Mouse (Mus musculus) CH12.LX (cell line): ENCODE measurements around the gene Tusc2. TPM values are rescaled to one million over a fixed set of nuclear protein-coding genes. Genes with fewer than 3 reads are reported as not detected.

ENCODE experiments used
- DNase-seq: peaks from one replicate; pipeline ENCODE4 v3.0.0-alpha.2; 2013; ENCODE audit errors: extremely low read depth
- H3K27ac ChIP-seq: 2 replicates; pipeline ENCODE4 v1.5.1; 2012; ENCODE audit warnings: low read depth, mild to moderate bottlenecking, control low read depth, moderate library complexity; ENCODE audit not compliant: insufficient read depth
- H3K27me3 ChIP-seq: replicated peaks from 2 replicates; pipeline ENCODE3; 2012; ENCODE audit warnings: inconsistent platforms
- H3K36me3 ChIP-seq, 2 experiments: replicated peaks in 1 of 2; 2 replicates each; pipeline versions ENCODE3 to v1.6.1; 2012; ENCODE audit warnings: inconsistent platforms in 1 of 2, low read length in 1 of 2, mild to moderate bottlenecking in 1 of 2, mixed read lengths in 1 of 2, moderate library complexity in 1 of 2; ENCODE audit not compliant: control insufficient read depth in 1 of 2, insufficient read depth in 1 of 2
- H3K4me1 ChIP-seq, 2 experiments: 2 replicates each; pipeline ENCODE4 v1.6.1; 2012; ENCODE audit warnings: inconsistent platforms in 1 of 2, moderate library complexity in 1 of 2; ENCODE audit not compliant: insufficient read depth in 2 of 2, control insufficient read depth in 1 of 2
- H3K4me2 ChIP-seq: 2 replicates; pipeline ENCODE4 v1.6.1; 2012; ENCODE audit warnings: low read depth, mild to moderate bottlenecking, control low read depth; ENCODE audit not compliant: poor library complexity, insufficient read depth, severe bottlenecking
- H3K4me3 ChIP-seq, 3 experiments: fragments of 150-350 bp in 1 of 3; sonication (generic) in 1 of 3; replicated peaks in 1 of 3; 2 replicates each; pipeline versions ENCODE3 to v1.5.1; 2011 to 2012; ENCODE audit warnings: low read depth in 2 of 3, low read length in 2 of 3, mild to moderate bottlenecking in 2 of 3, moderate library complexity in 2 of 3, control low read depth in 1 of 3, improper control_type of control experiment in 1 of 3, inconsistent platforms in 1 of 3, mixed read lengths in 1 of 3; ENCODE audit not compliant: poor library complexity in 1 of 3
- H3K79me2 ChIP-seq: replicated peaks from 2 replicates; pipeline ENCODE4 v1.6.1; 2012; ENCODE audit warnings: mild to moderate bottlenecking, moderate library complexity; ENCODE audit not compliant: control insufficient read depth, poor library complexity, insufficient read depth, severe bottlenecking; ENCODE audit errors: extremely low read depth
- H3K9ac ChIP-seq: 2 replicates; pipeline ENCODE4 v1.6.1; 2012; ENCODE audit warnings: low read depth, mild to moderate bottlenecking, control low read depth, moderate library complexity; ENCODE audit not compliant: insufficient read depth
- H3K9me3 ChIP-seq: replicated peaks from 2 replicates; pipeline ENCODE3; 2012; ENCODE audit warnings: low read length, inconsistent platforms, mixed read lengths
- BHLHE40 ChIP-seq: IDR thresholded peaks from 2 replicates; pipeline ENCODE4 v1.6.1; 2011; ENCODE audit warnings: mild to moderate bottlenecking, low read depth, low read length, improper control_type of control experiment
- CHD2 ChIP-seq: IDR thresholded peaks from 2 replicates; pipeline ENCODE4 v1.6.1; 2011; ENCODE audit warnings: low read length, improper control_type of control experiment
- E2F4 ChIP-seq: IDR thresholded peaks from 2 replicates; pipeline ENCODE4 v1.6.1; 2011; ENCODE audit warnings: low read depth, low read length, improper control_type of control experiment; ENCODE audit not compliant: insufficient replicate concordance
- EP300 ChIP-seq: IDR thresholded peaks from 2 replicates; pipeline ENCODE4 v1.6.1; 2011; ENCODE audit warnings: low read length, improper control_type of control experiment
- GABPA ChIP-seq: IDR thresholded peaks from 2 replicates; pipeline ENCODE4 v1.6.1; 2012; ENCODE audit warnings: low read depth, low read length, improper control_type of control experiment, inconsistent platforms; ENCODE audit not compliant: insufficient replicate concordance
- JUN ChIP-seq: IDR thresholded peaks from 2 replicates; pipeline ENCODE4 v1.6.1; 2011; ENCODE audit warnings: low read depth, mild to moderate bottlenecking, low read length, improper control_type of control experiment, moderate library complexity; ENCODE audit not compliant: insufficient read depth
- JUND ChIP-seq: conservative IDR thresholded peaks from 2 replicates; pipeline ENCODE4 v1.6.1; 2011; ENCODE audit warnings: low read depth, low read length, improper control_type of control experiment
- KAT2A ChIP-seq: IDR thresholded peaks from 2 replicates; pipeline ENCODE4 v1.6.1; 2012; ENCODE audit warnings: low read length, improper control_type of control experiment, inconsistent platforms; ENCODE audit not compliant: insufficient replicate concordance
- MAFK ChIP-seq: IDR thresholded peaks from 2 replicates; pipeline ENCODE4 v1.6.1; 2011; ENCODE audit warnings: low read length, improper control_type of control experiment; ENCODE audit not compliant: insufficient replicate concordance
- MAX ChIP-seq: IDR thresholded peaks from 2 replicates; pipeline ENCODE4 v1.6.1; 2011; ENCODE audit warnings: low read length, improper control_type of control experiment
- MAZ ChIP-seq: IDR thresholded peaks from 2 replicates; pipeline ENCODE4 v1.6.1; 2012; ENCODE audit warnings: low read depth, mild to moderate bottlenecking, inconsistent platforms, low read length, improper control_type of control experiment, moderate library complexity
- MEF2A ChIP-seq: IDR thresholded peaks from 2 replicates; pipeline ENCODE4 v1.6.1; 2014; ENCODE audit warnings: low read depth, mild to moderate bottlenecking, inconsistent platforms, low read length, improper control_type of control experiment, borderline replicate concordance
- MXI1 ChIP-seq: IDR thresholded peaks from 2 replicates; pipeline ENCODE4 v1.6.1; 2011; ENCODE audit warnings: mild to moderate bottlenecking, low read depth, low read length, improper control_type of control experiment
- MYC ChIP-seq: IDR thresholded peaks from 2 replicates; pipeline ENCODE4 v1.6.1; 2011; ENCODE audit warnings: low read depth, mild to moderate bottlenecking, improper control_type of control experiment, low read length
- NRF1 ChIP-seq: IDR thresholded peaks from 2 replicates; pipeline ENCODE4 v1.6.1; 2014; ENCODE audit warnings: low read depth, mild to moderate bottlenecking, inconsistent platforms, low read length, improper control_type of control experiment, moderate library complexity
- PAX5 ChIP-seq: IDR thresholded peaks from 2 replicates; pipeline ENCODE4 v1.6.1; 2012; ENCODE audit warnings: low read length, inconsistent platforms, mixed read lengths
- POLR2AphosphoS2 ChIP-seq: IDR thresholded peaks from 2 replicates; pipeline ENCODE4 v1.6.1; 2011; ENCODE audit warnings: low read depth, low read length, improper control_type of control experiment
- RCOR1 ChIP-seq: conservative IDR thresholded peaks from 2 replicates; pipeline ENCODE4 v1.6.1; 2012; ENCODE audit warnings: low read depth, mild to moderate bottlenecking, inconsistent platforms, low read length, improper control_type of control experiment
- SIN3A ChIP-seq: IDR thresholded peaks from 2 replicates; pipeline ENCODE4 v1.6.1; 2012; ENCODE audit warnings: low read length, improper control_type of control experiment, inconsistent platforms
- SMC3 ChIP-seq: IDR thresholded peaks from 2 replicates; pipeline ENCODE4 v1.6.1; 2011; ENCODE audit warnings: low read depth, low read length, improper control_type of control experiment
- TCF12 ChIP-seq: IDR thresholded peaks from 2 replicates; pipeline ENCODE4 v1.6.1; 2014; ENCODE audit warnings: low read depth, mild to moderate bottlenecking, inconsistent platforms, low read length, improper control_type of control experiment
- USF1 ChIP-seq: IDR thresholded peaks from 2 replicates; pipeline ENCODE4 v1.6.1; 2014; ENCODE audit warnings: low read depth, mild to moderate bottlenecking, inconsistent platforms, low read length, improper control_type of control experiment
- USF2 ChIP-seq: conservative IDR thresholded peaks from 2 replicates; pipeline ENCODE4 v1.6.1; 2011; ENCODE audit warnings: low read depth, low read length, improper control_type of control experiment
- ZC3H11A ChIP-seq: IDR thresholded peaks from 2 replicates; pipeline ENCODE4 v1.6.1; 2012; ENCODE audit warnings: low read depth, mild to moderate bottlenecking, inconsistent platforms, low read length, improper control_type of control experiment
- ZKSCAN1 ChIP-seq: IDR thresholded peaks from 2 replicates; pipeline ENCODE4 v1.6.1; 2012; ENCODE audit warnings: low read depth, inconsistent platforms, low read length, improper control_type of control experiment, borderline replicate concordance
- ZMIZ1 ChIP-seq: IDR thresholded peaks from 2 replicates; pipeline ENCODE4 v1.6.1; 2012; ENCODE audit warnings: low read depth, mild to moderate bottlenecking, inconsistent platforms, low read length, improper control_type of control experiment
- dilution Hi-C: fragments of 300-500 bp; cut with MboI; formaldehyde crosslinking; loops from 2 replicates; pipeline ENCODE4 v1.14.3; 2020; ENCODE audit warnings: low sequenced_read_pairs; ENCODE audit not compliant: extremely low pct_unique_long_range_greater_than_20kb, extremely low pct_ligation_motif_present
- in situ Hi-C: fragments of 300-500 bp; cut with MboI; formaldehyde crosslinking; loops from 3 replicates; pipeline ENCODE4 v1.14.3; 2019; ENCODE audit warnings: low sequenced_read_pairs, low pct_ligation_motif_present, low pct_unique_long_range_greater_than_20kb, mixed read lengths
- polyA plus RNA-seq: library from polyadenylated mRNA; unstranded; fragments of >175 nt; gene quantifications from 2 replicates; pipeline ENCODE4 v1.2.1, GENCODE M21; 2012; ENCODE audit warnings: low read depth; ENCODE audit not compliant: insufficient read length
- total RNA-seq, 2 experiments: library from RNA; depleted of rRNA; stranded (reverse); fragments of 300-350 nt in 1 of 2; fragments of >200 nt in 1 of 2; gene quantifications; 2 replicates each; pipeline ENCODE4 v1.2.3; 2012 to 2014

Gene Tusc2
- total and polyA plus RNA-seq, 3 experiments, result 23.0 to 39.2 (median 33.3) TPM

DNA sequence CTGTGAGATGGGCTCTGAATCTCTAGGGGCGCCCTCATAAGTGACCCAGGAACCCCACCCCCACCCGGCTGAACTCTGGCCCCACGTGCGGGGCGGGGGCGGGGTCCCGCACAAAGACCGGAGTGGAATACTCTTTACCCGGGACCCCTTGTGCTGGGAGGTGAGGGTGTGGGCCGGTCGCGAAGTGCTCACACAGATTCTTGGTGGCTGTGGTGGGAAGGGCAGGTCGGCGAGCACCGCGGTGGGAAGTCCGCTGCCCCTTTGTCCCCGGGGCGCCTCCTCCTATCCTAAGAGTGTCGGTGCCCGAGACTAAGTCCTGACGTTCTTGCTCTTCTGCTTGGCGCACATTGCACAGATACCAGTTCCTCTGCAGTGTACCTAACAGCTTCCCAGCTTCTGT lies 6.2 kb downstream of the Tusc2 start:
- H3K27ac ChIP-seq, result no peak overlapping the region
- H3K9me3 ChIP-seq, result no peaks in the 10 kb centered on the region
- TF ChIP-seq MAZ, result peak; percentile 68
- TF ChIP-seq NRF1, result no peak
- TF ChIP-seq GABPA, result no peak
- peak; percentile 83 for TF ChIP-seq MAX
- peak; percentile 20; the same call in 1 of the 2 replicates for TF ChIP-seq USF1
- TF ChIP-seq POLR2AphosphoS2, result no peak
- peak; percentile 96 for TF ChIP-seq MXI1
- peak; percentile 77; the same call in 1 of the 2 replicates for TF ChIP-seq CHD2
- no peak for TF ChIP-seq E2F4
- no peak for TF ChIP-seq MAFK
- no peak for TF ChIP-seq SMC3
- TF ChIP-seq BHLHE40, result peak; percentile 83
- 0 out of 2 replicates have a peak, but pooled peaks have one; percentile 4 for TF ChIP-seq TCF12
- TF ChIP-seq RCOR1, result no peak
- peak overlapping the region; percentile 79 for H3K9ac ChIP-seq
- no peaks in the 10 kb centered on the region for H3K27me3 ChIP-seq
- in situ Hi-C loops, result no loop called here
- peaks cover 37 to 62% of the 10 kb centered on the region in 2 experiments for H3K36me3 ChIP-seq
- DNase-seq, result no peak
- peak overlapping the region; percentile 86 for H3K4me2 ChIP-seq
- dilution Hi-C loops, result no loop called here
- H3K4me3 ChIP-seq, result peak overlapping the region; percentile 80 to 83 (median 80)
- no peaks in the 10 kb centered on the region; the same call in 1 of the 2 replicates for H3K79me2 ChIP-seq
- peaks cover 19 to 47% of the 10 kb centered on the region in 2 experiments for H3K4me1 ChIP-seq

DNA sequence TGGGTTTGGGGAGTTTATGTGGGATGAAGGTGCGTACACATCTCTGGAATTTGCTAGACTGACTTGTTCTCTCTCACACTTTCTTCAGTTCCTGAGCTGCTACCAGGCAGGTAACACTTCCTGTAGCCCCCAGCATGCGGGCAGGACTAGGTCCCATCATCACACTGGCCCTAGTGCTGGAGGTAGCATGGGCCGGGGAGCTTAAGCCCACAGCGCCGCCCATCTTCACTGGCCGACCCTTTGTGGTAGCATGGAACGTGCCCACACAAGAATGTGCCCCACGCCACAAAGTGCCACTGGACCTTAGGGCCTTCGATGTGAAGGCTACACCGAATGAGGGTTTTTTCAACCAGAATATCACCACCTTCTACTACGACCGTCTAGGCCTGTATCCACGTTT lies 7.0 kb downstream of the Tusc2 start:
- H3K36me3 ChIP-seq, result peaks cover 30 to 57% of the 10 kb centered on the region in 2 experiments
- no peak overlapping the region for H3K27ac ChIP-seq
- in situ Hi-C loops, result no loop called here
- H3K9ac ChIP-seq, result peak overlapping the region; percentile 79
- dilution Hi-C loops, result no loop called here
- no peak for DNase-seq
- peak overlapping the region; percentile 80 to 83 (median 80) for H3K4me3 ChIP-seq
- peaks cover 16 to 40% of the 10 kb centered on the region in 2 experiments for H3K4me1 ChIP-seq
- peak overlapping the region; percentile 86 for H3K4me2 ChIP-seq
- H3K9me3 ChIP-seq, result no peaks in the 10 kb centered on the region
- no peaks in the 10 kb centered on the region for H3K27me3 ChIP-seq
- no peak for TF ChIP-seq MAZ
- TF ChIP-seq USF2, result no peak
- TF ChIP-seq MEF2A, result no peak
- no peak for TF ChIP-seq ZMIZ1
- no peak for TF ChIP-seq NRF1
- TF ChIP-seq JUND, result no peak
- TF ChIP-seq MYC, result no peak
- no peak for TF ChIP-seq EP300
- TF ChIP-seq JUN, result no peak
- no peak for TF ChIP-seq ZC3H11A
- TF ChIP-seq RCOR1, result no peak
- TF ChIP-seq POLR2AphosphoS2, result no peak
- no peak for TF ChIP-seq KAT2A
- no peak for TF ChIP-seq ZKSCAN1
- TF ChIP-seq MXI1, result no peak
- TF ChIP-seq SIN3A, result no peak
- TF ChIP-seq PAX5, result no peak
- no peaks in the 10 kb centered on the region for H3K79me2 ChIP-seq
